22 mouse cellular contexts compared by ENCODE assay signal in the genomic region with DNA sequence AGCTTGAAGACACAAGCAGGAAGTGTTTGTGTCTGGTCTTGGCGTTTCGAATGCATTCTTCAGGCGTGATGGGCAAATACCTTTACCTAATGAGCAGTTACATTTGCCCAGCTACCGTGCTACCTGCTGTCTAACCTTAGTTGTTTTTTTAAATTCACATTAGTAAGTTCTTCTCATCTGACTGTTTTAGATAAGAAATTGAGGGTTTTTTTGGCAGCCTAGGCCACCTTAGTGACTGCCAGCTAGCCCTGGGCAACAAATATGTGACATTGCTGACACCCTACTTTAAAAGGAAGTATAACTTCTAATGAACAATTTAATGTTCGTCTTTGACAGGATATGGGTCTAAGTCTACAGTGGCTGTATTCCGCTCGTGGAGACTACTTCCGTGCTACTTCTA.
"Had no signal": no experiment of that assay in that cellular context is flagged by ENCODE, and none has a peak within 500 bp of the region (broad histone marks: within the 10 kb centered on the region; RNA-seq: fewer than 3 reads in every experiment).

No protein-coding gene starts in this region.

- DNase-seq: gastrocnemius, adult 2 months; gastrocnemius, postnatal 10 days; gastrocnemius, postnatal 25 days; heart, adult 2 months; heart, postnatal 10 days; heart, postnatal 4 days; kidney, adult 18-20 months; kidney, adult 8-10 months; kidney, postnatal 10 days; kidney, postnatal 25 days; kidney, postnatal 4 days had no signal

- H3K9ac ChIP-seq: heart, embryonic 12.5 days; hindbrain, embryonic 12.5 days; hindbrain, embryonic 14.5 days; limb, embryonic 12.5 days had no signal

- H3K4me1 ChIP-seq: heart, embryonic 10.5 days; heart, embryonic 12.5 days; hindbrain, embryonic 10.5 days; hindbrain, embryonic 12.5 days; limb, embryonic 10.5 days; limb, embryonic 12.5 days had no signal

- H3K9me3 ChIP-seq: heart, embryonic 10.5 days; heart, embryonic 12.5 days; hindbrain, embryonic 10.5 days; hindbrain, embryonic 12.5 days; limb, embryonic 10.5 days; limb, embryonic 12.5 days had no signal

- ATAC-seq: hindbrain, postnatal 0 days; intestine, postnatal 0 days had no signal

- H3K27ac ChIP-seq: gastrocnemius, adult 2 months; heart, adult 2 months; heart, embryonic 10.5 days; hindbrain, embryonic 10.5 days; hindbrain, embryonic 12.5 days; hindbrain, embryonic 14.5 days; hindbrain, postnatal 0 days; layer of hippocampus, adult 2 months; left cerebral cortex, adult 2 months; limb, embryonic 10.5 days; limb, embryonic 12.5 days had no signal

- H3K4me3 ChIP-seq: gastrocnemius, adult 2 months; heart, adult 2 months; heart, embryonic 10.5 days; heart, embryonic 12.5 days; hindbrain, embryonic 10.5 days; hindbrain, embryonic 12.5 days; layer of hippocampus, adult 2 months; left cerebral cortex, adult 2 months; limb, embryonic 10.5 days; limb, embryonic 12.5 days had no signal

- H3K27me3 ChIP-seq: heart, embryonic 12.5 days; hindbrain, embryonic 12.5 days; limb, embryonic 12.5 days had no signal

- H3K4me2 ChIP-seq: heart, embryonic 12.5 days; hindbrain, embryonic 12.5 days; hindbrain, embryonic 14.5 days; limb, embryonic 12.5 days had no signal
